Mouse (Mus musculus): ENCODE data around the gene Vps8. TPM values are rescaled to one million over a fixed set of nuclear protein-coding genes. Genes with fewer than 3 reads are reported as not detected.

Gene Vps8
- polyA plus RNA-seq (2016; fragmentation: Nextera tagmentation; extraction: Ambion mirVana): 15.9 and 16.3 TPM in 2 replicates

DNA sequence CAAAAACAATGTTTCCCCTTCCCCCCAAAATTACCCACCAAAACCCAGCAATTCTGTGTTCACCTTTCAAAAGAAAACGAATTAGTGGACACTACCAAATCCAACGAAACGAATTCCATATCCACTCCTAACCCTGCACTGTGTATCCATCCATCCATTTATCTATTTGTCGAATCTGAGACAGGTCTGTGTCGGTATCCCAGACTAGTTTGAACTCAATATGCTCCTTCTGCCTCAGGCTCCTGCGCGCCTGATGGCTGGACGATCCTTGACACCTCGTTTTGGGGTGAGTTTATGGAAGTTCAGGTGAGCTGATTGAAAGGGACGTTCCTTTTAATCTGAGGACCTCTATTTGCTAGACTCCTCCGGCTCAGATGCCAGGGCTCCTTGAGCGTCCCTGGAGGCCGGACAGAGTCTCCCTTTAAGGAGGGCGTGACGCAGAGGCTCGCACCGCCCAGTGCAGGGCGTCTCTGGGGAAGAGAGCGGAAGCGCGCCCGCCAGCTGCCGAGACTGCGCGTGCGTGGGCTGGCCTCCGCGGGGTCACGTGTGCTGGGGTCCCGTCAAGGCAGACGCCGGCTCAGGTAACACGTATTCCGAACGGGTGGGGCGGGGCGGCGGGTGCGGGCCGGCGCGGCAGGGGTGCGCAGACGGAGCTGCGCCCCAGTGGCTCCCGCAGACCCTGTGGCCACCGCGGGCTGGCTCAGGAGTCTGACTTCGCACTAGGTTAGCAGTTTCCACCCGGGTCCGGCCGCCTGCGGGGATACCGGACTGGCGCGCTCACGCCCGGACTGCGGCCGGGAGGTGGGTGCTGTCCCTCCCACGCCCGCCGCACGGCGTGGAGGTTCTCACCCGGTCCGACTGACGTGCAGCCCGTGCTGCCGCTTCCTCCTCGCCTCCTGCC lies at the start of gene Vps8:
Gene Vps8 (plus strand): TSS at position 474 of the 901 bp plus-strand sequence.
- Histone ChIP-seq H3K4me2 (peak within 1 kb of the TSS; percentile 79), H3K27me3 (no peaks in the 10 kb centered on the region), H3K27ac (peak within 1 kb of the TSS; percentile 96), H3K9me3 (no peaks in the 10 kb centered on the region), H3K9ac (replicated peaks) (peak within 1 kb of the TSS; percentile 82), H3K36me3 (no peaks in the 10 kb centered on the region), H3K4me3 (replicated peaks) (peak within 1 kb of the TSS; percentile 79), H3K4me1 (replicated peaks) (no peaks in the 10 kb centered on the region; the same call in 1 of the 2 replicates)
- peak; percentile 95 for ATAC-seq (ENCODE audit: insufficient number of reproducible peaks, insufficient read depth, low FRiP score, low TSS enrichment, low read depth)
- under 1% methylated on average over 71 of the region's 71 CpGs for WGBS

DNA sequence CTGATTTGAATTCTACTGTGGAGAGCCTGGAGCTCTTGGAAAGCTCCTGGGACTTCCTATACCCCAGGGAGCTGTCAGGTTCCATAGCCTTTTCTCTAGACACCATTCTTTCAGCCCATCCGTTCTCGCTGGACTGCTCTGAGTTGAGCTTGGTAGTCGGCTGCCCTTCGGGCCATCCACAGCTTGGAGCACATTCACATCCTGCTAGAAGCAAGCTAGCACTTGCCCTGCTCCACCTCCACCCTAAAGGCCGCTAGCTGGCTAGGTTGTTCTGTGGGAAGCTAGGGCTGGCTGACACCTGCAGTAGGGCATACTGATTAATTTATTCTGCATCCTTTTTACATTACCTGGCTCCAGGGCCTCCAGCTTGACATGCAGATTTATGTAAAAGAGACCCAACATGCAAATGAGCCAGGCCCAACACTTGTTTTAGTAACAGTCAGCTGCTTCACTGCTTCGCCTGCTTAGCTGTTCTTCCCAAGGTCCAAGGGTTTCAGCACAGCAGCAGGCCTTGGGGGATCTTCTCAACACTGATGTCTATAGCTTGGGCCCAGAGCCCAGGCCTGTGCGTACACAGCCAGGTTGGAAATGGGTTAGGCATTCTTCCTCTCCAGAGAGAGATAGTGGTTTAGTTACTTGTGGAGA lies 49.5 kb upstream of the Vps8 start:
- 63% methylated on average over 7 of the region's 7 CpGs for WGBS
- Histone ChIP-seq H3K4me3 (replicated peaks) (no peak overlapping the region), H3K27me3 (no peaks in the 10 kb centered on the region), H3K27ac (no peak overlapping the region), H3K4me2 (no peak overlapping the region), H3K36me3 (no peaks in the 10 kb centered on the region), H3K4me1 (replicated peaks) (peaks cover 36% of the 10 kb centered on the region), H3K9me3 (no peaks in the 10 kb centered on the region), H3K9ac (replicated peaks) (no peak overlapping the region)
- ATAC-seq (ENCODE audit: insufficient number of reproducible peaks, insufficient read depth, low FRiP score, low TSS enrichment, low read depth): no peak

DNA sequence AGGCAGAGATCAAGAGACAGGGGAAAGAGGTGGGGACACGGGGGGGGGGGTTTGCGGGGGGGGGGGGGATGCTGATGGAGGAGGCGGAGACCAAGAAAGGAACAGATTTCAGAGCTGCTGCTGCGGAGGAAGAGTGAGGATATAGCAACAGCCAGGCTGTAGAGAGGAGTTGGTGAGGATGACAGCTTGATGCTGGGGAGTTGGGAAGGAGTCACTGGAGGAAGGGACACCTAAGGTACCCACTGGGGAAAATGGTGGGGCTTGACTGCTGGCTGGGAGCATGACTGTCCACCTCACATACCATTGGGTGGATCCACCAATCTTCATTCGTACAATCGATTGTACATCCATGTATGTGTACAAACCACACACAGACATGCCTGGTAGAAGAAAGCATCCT lies 48.9 kb upstream of the Vps8 start:
- H3K9me3 ChIP-seq: no peaks in the 10 kb centered on the region
- ATAC-seq (ENCODE audit: insufficient number of reproducible peaks, insufficient read depth, low FRiP score, low TSS enrichment, low read depth): no peak
- H3K27me3 ChIP-seq: no peaks in the 10 kb centered on the region
- no peak overlapping the region for H3K27ac ChIP-seq
- H3K4me2 ChIP-seq: no peak overlapping the region
- 86% methylated on average over 4 of the region's 6 CpGs for WGBS
- peaks cover 40% of the 10 kb centered on the region for H3K4me1 ChIP-seq (replicated peaks)
- H3K36me3 ChIP-seq: no peaks in the 10 kb centered on the region
- no peak overlapping the region for H3K9ac ChIP-seq (replicated peaks)
- no peak overlapping the region for H3K4me3 ChIP-seq (replicated peaks)

DNA sequence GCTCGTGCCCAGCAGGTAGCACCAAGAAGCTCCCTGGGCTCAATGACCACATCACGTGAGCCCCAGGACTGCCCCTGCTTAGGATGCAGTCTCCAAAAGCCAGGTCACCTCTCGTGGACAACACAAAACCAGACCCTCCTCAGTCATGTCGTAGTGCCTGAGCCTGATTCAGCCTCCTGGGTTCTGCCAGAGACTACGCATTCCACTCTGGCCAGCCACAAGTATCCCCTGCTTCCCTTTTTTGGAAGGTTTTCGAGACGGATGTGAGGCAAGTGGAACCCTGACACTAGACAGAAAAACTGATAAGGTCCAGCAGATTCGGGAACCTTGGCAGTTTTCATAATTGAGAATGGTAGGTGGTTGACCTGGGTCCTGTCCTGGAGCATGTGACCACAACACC lies 47.8 kb upstream of the Vps8 start:
- H3K27me3 ChIP-seq: no peaks in the 10 kb centered on the region
- H3K4me3 ChIP-seq (replicated peaks): no peak overlapping the region
- H3K27ac ChIP-seq: no peak overlapping the region
- no peaks in the 10 kb centered on the region for H3K36me3 ChIP-seq
- no peak overlapping the region for H3K4me2 ChIP-seq
- 85% methylated on average over 8 of the region's 8 CpGs for WGBS
- H3K9ac ChIP-seq (replicated peaks): no peak overlapping the region
- no peak for ATAC-seq (ENCODE audit: insufficient number of reproducible peaks, insufficient read depth, low FRiP score, low TSS enrichment, low read depth)
- peaks cover 29% of the 10 kb centered on the region for H3K4me1 ChIP-seq (replicated peaks)
- H3K9me3 ChIP-seq: no peaks in the 10 kb centered on the region

DNA sequence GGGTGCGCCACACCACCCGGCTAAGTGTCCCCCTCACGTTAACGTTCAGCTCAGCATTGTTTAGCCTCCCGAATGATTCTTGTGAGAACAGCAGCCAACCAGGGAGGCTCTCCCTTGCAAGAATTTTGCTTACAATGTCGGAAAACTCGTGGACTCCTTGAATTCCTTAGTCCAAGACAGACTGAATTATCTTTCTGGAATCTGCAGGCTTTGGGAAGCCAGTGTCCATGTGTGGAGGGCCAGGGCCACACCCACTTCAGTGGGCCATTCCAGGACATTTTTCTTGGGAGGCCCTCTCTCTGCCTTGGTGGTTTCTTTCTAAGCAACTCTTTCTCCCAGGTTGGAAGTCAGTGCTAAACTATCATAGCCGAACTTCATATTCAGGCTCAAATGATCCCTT lies 46.6 kb upstream of the Vps8 start:
- no peaks in the 10 kb centered on the region for H3K27me3 ChIP-seq
- H3K4me1 ChIP-seq (replicated peaks): peaks cover 23% of the 10 kb centered on the region
- ATAC-seq (ENCODE audit: insufficient number of reproducible peaks, insufficient read depth, low FRiP score, low TSS enrichment, low read depth): no peak
- no peaks in the 10 kb centered on the region for H3K9me3 ChIP-seq
- H3K4me2 ChIP-seq: no peak overlapping the region
- WGBS: 85% methylated on average over 8 of the region's 8 CpGs
- H3K9ac ChIP-seq (replicated peaks): no peak overlapping the region
- H3K36me3 ChIP-seq: no peaks in the 10 kb centered on the region
- H3K4me3 ChIP-seq (replicated peaks): no peak overlapping the region
- 0 out of 2 replicates have a peak overlapping the region, but pooled peaks have one; percentile 23 for H3K27ac ChIP-seq

- peaks cover 24% of the 10 kb centered on the region for H3K4me1 ChIP-seq (replicated peaks)
- H3K9me3 ChIP-seq: no peaks in the 10 kb centered on the region
- no peaks in the 10 kb centered on the region for H3K27me3 ChIP-seq
- H3K4me3 ChIP-seq (replicated peaks): no peak overlapping the region
- 0 out of 2 replicates have a peak overlapping the region, but pooled peaks have one; percentile 4 for H3K4me2 ChIP-seq
- ATAC-seq (ENCODE audit: insufficient number of reproducible peaks, insufficient read depth, low FRiP score, low TSS enrichment, low read depth): no peak
- no peak overlapping the region for H3K9ac ChIP-seq (replicated peaks)
- WGBS: 64% methylated on average over 7 of the region's 7 CpGs
- H3K27ac ChIP-seq: peak overlapping the region; percentile 80
- no peaks in the 10 kb centered on the region for H3K36me3 ChIP-seq
These were observed 45.8 kb upstream of the Vps8 start for GRCm38 (mm10) chr16:21376949-21377604.

GRCm38 (mm10) chr16:21377605-21377968 lies 45.3 kb upstream of the Vps8 start:
- 37% methylated on average over 4 of the region's 4 CpGs for WGBS
- no peaks in the 10 kb centered on the region for H3K9me3 ChIP-seq
- H3K36me3 ChIP-seq: no peaks in the 10 kb centered on the region
- peaks cover 29% of the 10 kb centered on the region for H3K4me1 ChIP-seq (replicated peaks)
- no peak overlapping the region for H3K4me3 ChIP-seq (replicated peaks)
- peak overlapping the region; percentile 80 for H3K27ac ChIP-seq
- 0 out of 2 replicates have a peak overlapping the region, but pooled peaks have one; percentile 4 for H3K4me2 ChIP-seq
- H3K27me3 ChIP-seq: no peaks in the 10 kb centered on the region
- ATAC-seq (ENCODE audit: insufficient number of reproducible peaks, insufficient read depth, low FRiP score, low TSS enrichment, low read depth): peak; percentile 68
- no peak overlapping the region for H3K9ac ChIP-seq (replicated peaks)

GRCm38 (mm10) chr16:21381469-21381868 lies 41.4 kb upstream of the Vps8 start:
- no peaks in the 10 kb centered on the region for H3K27me3 ChIP-seq
- 90% methylated on average over 1 of the region's 1 CpGs for WGBS
- H3K4me1 ChIP-seq (replicated peaks): peaks cover 46% of the 10 kb centered on the region
- H3K4me2 ChIP-seq: no peak overlapping the region
- H3K9me3 ChIP-seq: no peaks in the 10 kb centered on the region
- no peak overlapping the region for H3K4me3 ChIP-seq (replicated peaks)
- no peak for ATAC-seq (ENCODE audit: insufficient number of reproducible peaks, insufficient read depth, low FRiP score, low TSS enrichment, low read depth)
- no peak overlapping the region for H3K27ac ChIP-seq
- no peaks in the 10 kb centered on the region for H3K36me3 ChIP-seq
- H3K9ac ChIP-seq (replicated peaks): no peak overlapping the region

DNA sequence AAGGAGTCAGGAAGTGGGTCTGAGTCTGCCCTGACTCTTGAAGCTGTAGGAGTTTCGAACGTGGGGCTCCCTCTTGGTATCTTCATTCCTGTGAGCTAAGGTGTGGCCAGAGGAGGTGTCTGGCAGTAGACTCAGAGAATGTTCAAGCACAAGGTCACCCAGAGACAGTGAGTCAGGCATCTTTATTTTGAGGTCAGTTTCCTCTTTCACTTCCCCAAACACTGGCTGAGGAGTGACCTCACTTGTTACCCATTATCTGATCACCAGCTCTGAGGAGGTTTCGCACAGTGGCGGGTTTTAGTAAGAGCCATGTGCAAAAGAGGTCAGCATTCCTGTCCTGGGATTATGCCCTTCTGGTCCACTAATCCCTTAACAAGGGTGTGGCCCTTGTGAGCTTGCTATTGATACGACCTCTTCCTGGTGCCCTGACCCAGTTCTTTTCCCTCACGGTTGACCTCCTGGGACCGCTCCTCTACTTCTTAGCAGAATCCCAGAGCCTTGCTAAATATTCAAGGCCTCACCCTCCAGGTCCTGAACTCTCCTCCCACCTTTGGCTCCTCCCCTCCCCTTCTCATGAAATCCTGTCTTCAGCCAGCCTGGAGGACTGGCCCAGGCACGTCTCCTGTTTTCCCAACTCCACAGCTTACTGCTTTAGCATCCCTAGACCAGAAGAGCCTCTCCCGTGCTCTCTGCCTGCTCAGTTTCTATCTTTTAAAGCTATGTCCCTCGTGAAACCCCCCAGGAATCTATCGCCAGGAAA lies 40.6 kb upstream of the Vps8 start:
- Histone ChIP-seq H3K4me3 (replicated peaks) (no peak overlapping the region), H3K9ac (replicated peaks) (no peak overlapping the region), H3K27ac (peak overlapping the region; percentile 2; the same call in 1 of the 2 replicates), H3K4me1 (replicated peaks) (peaks cover 44% of the 10 kb centered on the region), H3K4me2 (no peak overlapping the region), H3K36me3 (no peaks in the 10 kb centered on the region), H3K9me3 (no peaks in the 10 kb centered on the region), H3K27me3 (no peaks in the 10 kb centered on the region)
- no peak for ATAC-seq (ENCODE audit: insufficient number of reproducible peaks, insufficient read depth, low FRiP score, low TSS enrichment, low read depth)
- 34% methylated on average over 11 of the region's 11 CpGs for WGBS

DNA sequence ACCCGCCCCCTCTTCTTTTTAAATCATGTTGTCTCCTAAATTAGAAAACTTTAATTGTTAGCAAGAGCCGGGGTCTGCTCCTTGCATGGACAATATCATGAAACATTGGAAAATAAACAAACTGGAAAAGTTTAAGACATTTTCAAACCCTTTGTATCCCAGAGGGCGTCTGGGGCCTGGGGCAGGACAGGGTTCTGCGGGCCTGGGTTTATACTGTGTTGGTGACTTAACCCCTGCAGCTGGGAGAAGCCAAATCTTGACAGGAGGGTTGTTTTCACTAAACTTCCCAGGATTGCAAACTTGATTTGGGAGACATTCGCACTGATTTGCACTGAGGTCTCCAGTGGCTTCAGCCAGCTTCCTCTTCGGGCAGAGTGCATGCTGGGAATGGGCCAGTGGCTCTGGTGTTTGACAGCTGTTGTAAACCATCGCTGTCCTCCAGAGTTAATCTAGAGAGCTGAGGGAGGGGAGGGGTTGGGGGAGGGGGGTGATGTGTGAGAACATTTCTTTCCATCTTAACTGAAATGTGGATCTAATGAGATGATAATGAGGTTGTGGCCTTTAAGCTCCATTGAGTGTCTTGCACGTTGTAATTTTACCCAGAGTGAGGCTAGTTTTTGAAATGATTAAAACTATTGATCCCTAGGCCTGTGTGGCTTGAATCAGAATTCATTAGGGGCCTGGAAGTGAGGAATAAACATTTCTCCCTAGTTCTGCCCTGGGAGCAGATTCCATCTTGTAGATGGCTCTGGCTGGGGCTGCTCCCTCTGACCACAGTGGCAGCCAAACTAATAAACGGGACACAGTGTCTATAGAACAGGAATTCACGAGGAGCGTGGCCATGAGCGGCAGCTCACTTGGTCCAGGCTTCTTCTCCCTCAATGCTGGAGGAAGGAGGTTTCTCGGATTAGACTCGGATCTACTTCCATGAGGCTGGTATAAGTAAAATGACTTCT lies 36.7 kb upstream of the Vps8 start:
- Histone ChIP-seq H3K27me3 (no peaks in the 10 kb centered on the region), H3K27ac (0 out of 2 replicates have a peak overlapping the region, but pooled peaks have one; percentile 18), H3K4me3 (replicated peaks) (no peak overlapping the region), H3K4me1 (replicated peaks) (peaks cover 55% of the 10 kb centered on the region), H3K4me2 (no peak overlapping the region), H3K9me3 (no peaks in the 10 kb centered on the region), H3K36me3 (no peaks in the 10 kb centered on the region), H3K9ac (replicated peaks) (no peak overlapping the region)
- no peak for ATAC-seq (ENCODE audit: insufficient number of reproducible peaks, insufficient read depth, low FRiP score, low TSS enrichment, low read depth)
- 50% methylated on average over 14 of the region's 14 CpGs for WGBS

All from limb, embryonic 12.5 days (tissue).